Mouse (Mus musculus) heart, embryonic 15.5 days (tissue): ENCODE data around the gene Zbed6. TPM values are rescaled to one million over a fixed set of nuclear protein-coding genes. Genes with fewer than 3 reads are reported as not detected.
"Not testable (repeated sequence)": the region's sequence is repeated elsewhere in the genome, so short reads cannot be mapped to it uniquely, and the experiment has no call there.

Source experiments
- ATAC-seq: fragments of 200-750 bp; cut with Nextera tagmentation; replicated peaks from 2 replicates; pipeline ENCODE4 v1.8.0; 2017; ENCODE audit warnings: low read depth, moderate TSS enrichment; ENCODE audit not compliant: insufficient number of reproducible peaks, insufficient read depth, low FRiP score
- H3K27ac ChIP-seq: fragments of 300-500 bp; sonication (generic); 2 replicates; pipeline ENCODE4 v1.5.1; 2015; ENCODE audit warnings: mild to moderate bottlenecking, inconsistent platforms
- H3K27me3 ChIP-seq: fragments of 300-500 bp; sonication (generic); 2 replicates; pipeline ENCODE4 v1.6.1; 2015; ENCODE audit warnings: inconsistent platforms
- H3K36me3 ChIP-seq: fragments of 300-500 bp; sonication (generic); 2 replicates; pipeline ENCODE4 v1.6.1; 2015; ENCODE audit warnings: mild to moderate bottlenecking, inconsistent platforms
- H3K4me1 ChIP-seq: fragments of 300-500 bp; sonication (generic); replicated peaks from 2 replicates; pipeline ENCODE4 v1.6.1; 2015; ENCODE audit warnings: inconsistent platforms
- H3K4me2 ChIP-seq: fragments of 300-500 bp; sonication (generic); 2 replicates; pipeline ENCODE4 v1.6.1; 2015; ENCODE audit warnings: inconsistent platforms, mild to moderate bottlenecking, moderate library complexity
- H3K4me3 ChIP-seq: fragments of 300-500 bp; sonication (generic); 2 replicates; pipeline ENCODE4 v1.5.1; 2015; ENCODE audit warnings: mild to moderate bottlenecking, inconsistent platforms
- H3K9ac ChIP-seq: fragments of 300-500 bp; sonication (generic); 2 replicates; pipeline ENCODE4 v1.6.1; 2015; ENCODE audit warnings: mild to moderate bottlenecking, inconsistent platforms
- H3K9me3 ChIP-seq: fragments of 300-500 bp; sonication (generic); replicated peaks from 2 replicates; pipeline ENCODE4 v1.6.1; 2016; ENCODE audit warnings: inconsistent platforms
- WGBS: fragments of 180-500 bp; shearing (Covaris S2); methylation state at CpG from one replicate; pipeline ENCODE4 v1.1.7; 2015; ENCODE audit warnings: mixed read lengths; 5-methylcytosine and 5-hydroxymethylcytosine counted together
- polyA plus RNA-seq: library from polyadenylated mRNA; unstranded; fragments of >200 nt; fragmentation: Nextera tagmentation; extraction: Ambion mirVana; gene quantifications from 2 replicates; pipeline ENCODE4 v1.2.1, GENCODE M21; 2015

The Zbed6 gene
- polyA plus RNA-seq = not detected in 2 replicates

DNA sequence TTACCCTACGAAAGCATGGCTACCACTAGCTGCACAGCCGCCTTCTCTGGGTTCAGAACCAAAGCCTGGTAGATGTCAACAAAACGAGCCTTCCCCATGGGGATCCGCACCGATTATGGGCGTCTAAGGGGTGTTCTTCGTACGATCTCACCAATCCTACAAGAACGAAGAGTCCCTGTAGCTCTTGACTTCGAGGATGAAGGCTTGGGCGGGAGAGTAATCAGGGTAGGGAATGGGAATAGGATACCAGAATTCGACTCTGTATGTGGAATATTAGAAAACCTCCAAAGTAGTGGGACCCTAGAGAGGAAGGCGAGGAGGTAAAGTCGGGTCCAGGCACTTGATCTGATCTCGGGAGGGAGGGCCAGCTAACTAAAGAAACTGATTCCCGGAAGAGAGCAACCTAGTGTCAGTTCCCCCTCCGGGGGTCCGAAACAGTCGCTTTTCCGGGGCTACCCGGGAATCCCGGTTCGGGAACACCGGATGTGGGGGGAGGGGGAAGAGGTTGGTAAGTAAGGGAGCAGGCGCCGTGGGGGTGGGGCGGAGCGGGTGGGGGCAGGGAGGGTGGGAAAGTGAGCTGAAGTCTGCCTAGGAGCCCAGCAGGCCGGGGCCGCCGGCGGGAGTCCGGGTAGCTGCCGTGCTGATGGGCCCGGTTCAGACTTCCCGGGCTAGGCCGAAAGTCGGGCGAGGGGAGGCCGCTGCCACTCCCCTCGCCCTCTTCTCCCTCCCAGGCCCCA, at the start of gene Zbed6:
Zbed6 (minus strand) TSS at position 420 of the 737 bp plus-strand sequence.
- Histone ChIP-seq H3K4me1 (peaks cover 40% of the 10 kb centered on the region), H3K27ac (peak within 1 kb of the TSS; percentile 89), H3K4me3 (peak within 1 kb of the TSS; percentile 69), H3K4me2 (peak within 1 kb of the TSS; percentile 87), H3K9ac (peak within 1 kb of the TSS; percentile 82), H3K9me3 (no peaks in the 10 kb centered on the region), H3K27me3 (no peaks in the 10 kb centered on the region), H3K36me3 (0 out of 2 replicates have a peak, but pooled peaks cover 3% of the 10 kb centered on the region)
- ATAC-seq = peak; percentile 61
- under 1% methylated on average over 37 of the region's 41 CpGs for WGBS

GRCm38 (mm10) chr1:133709292-133709691, 48.6 kb upstream of the Zbed6 start:
- no peaks in the 10 kb centered on the region for H3K9me3 ChIP-seq
- peaks cover 8% of the 10 kb centered on the region; the same call in 1 of the 2 replicates for H3K4me1 ChIP-seq
- H3K27ac ChIP-seq = no peak overlapping the region
- H3K4me2 ChIP-seq = no peak overlapping the region
- no peaks in the 10 kb centered on the region for H3K27me3 ChIP-seq
- no peak for ATAC-seq
- H3K9ac ChIP-seq = no peak overlapping the region
- WGBS = 77% methylated on average over 3 of the region's 3 CpGs
- H3K4me3 ChIP-seq = no peak overlapping the region
- no peaks in the 10 kb centered on the region for H3K36me3 ChIP-seq

DNA sequence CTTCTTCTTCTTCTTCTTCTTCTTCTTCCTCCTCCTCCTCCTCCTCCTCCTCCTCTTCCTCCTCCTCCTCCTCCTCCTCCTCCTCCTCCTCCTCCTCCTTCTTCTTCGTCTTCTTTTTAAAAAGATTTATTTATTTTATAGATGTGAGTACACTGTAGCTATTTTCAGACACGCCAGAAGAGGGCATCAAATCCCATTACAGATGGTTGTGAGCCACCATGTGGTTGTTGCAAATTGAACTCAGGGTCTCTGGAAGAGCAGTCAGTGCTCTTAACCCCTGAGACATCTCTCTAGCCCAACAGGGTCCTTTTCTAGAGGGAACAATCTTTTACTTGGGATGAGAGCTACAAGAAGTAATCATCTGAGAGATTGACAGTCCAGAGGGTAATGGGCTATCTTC, 41.1 kb upstream of the Zbed6 start:
- not testable (repeated sequence) for ATAC-seq, H3K27me3 ChIP-seq, H3K9ac ChIP-seq, H3K4me1 ChIP-seq, H3K27ac ChIP-seq, H3K4me3 ChIP-seq, H3K4me2 ChIP-seq, H3K9me3 ChIP-seq, H3K36me3 ChIP-seq
- WGBS = 20% methylated on average over 1 of the region's 2 CpGs

GRCm38 (mm10) chr1:133697935-133698620, 37.4 kb upstream of the Zbed6 start:
- WGBS = 93% methylated on average over 12 of the region's 12 CpGs
- Histone ChIP-seq H3K27me3 (no peaks in the 10 kb centered on the region), H3K4me2 (no peak overlapping the region)

GRCm38 (mm10) chr1:133695901-133696300, 35.2 kb upstream of the Zbed6 start:
- ATAC-seq = peak; percentile 86
- Histone ChIP-seq H3K36me3 (no peaks in the 10 kb centered on the region), H3K27ac (peak overlapping the region; percentile 87), H3K4me2 (peak overlapping the region; percentile 30), H3K4me1 (peaks cover 40% of the 10 kb centered on the region), H3K4me3 (no peak overlapping the region), H3K27me3 (no peaks in the 10 kb centered on the region), H3K9me3 (no peaks in the 10 kb centered on the region), H3K9ac (no peak overlapping the region)
- 21% methylated on average over 7 of the region's 7 CpGs for WGBS

More at GRCm38 (mm10) chr1:133697935-133698620, 37.4 kb upstream of the Zbed6 start:
- Histone ChIP-seq H3K4me3 (no peak overlapping the region), H3K4me1 (peaks cover 37% of the 10 kb centered on the region), H3K9me3 (no peaks in the 10 kb centered on the region), H3K36me3 (no peaks in the 10 kb centered on the region), H3K9ac (no peak overlapping the region), H3K27ac (no peak overlapping the region)
- ATAC-seq = no peak

GRCm38 (mm10) chr1:133694876-133695275, 34.2 kb upstream of the Zbed6 start:
- Histone ChIP-seq H3K4me2 (no peak overlapping the region), H3K36me3 (no peaks in the 10 kb centered on the region), H3K27me3 (no peaks in the 10 kb centered on the region), H3K9me3 (no peaks in the 10 kb centered on the region), H3K4me3 (no peak overlapping the region), H3K27ac (peak overlapping the region; percentile 87), H3K9ac (no peak overlapping the region), H3K4me1 (peaks cover 40% of the 10 kb centered on the region)
- 86% methylated on average over 1 of the region's 1 CpGs for WGBS
- no peak for ATAC-seq

DNA sequence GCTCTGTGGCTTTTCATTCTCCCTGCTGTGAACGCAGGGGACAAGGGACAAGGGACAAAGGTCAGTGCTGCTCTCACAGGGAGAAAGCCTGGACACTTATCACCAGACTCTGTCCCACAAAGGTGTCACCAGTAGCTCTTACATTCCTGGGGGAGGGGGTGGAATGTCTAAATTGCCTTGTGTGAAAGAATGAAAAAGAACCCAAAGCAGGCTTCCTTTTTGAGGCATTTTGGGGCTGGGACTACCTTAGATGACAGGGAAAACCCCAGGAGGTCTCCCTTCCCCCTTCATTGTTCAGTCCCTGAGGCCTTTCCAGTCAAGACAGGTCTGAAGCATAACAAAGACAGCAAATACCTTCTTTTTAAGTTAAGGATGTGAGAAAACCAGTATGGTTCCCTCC, 33.6 kb upstream of the Zbed6 start:
- Histone ChIP-seq H3K27ac (peak overlapping the region; percentile 87), H3K4me2 (no peak overlapping the region), H3K4me1 (peaks cover 40% of the 10 kb centered on the region), H3K9ac (no peak overlapping the region), H3K27me3 (no peaks in the 10 kb centered on the region), H3K9me3 (no peaks in the 10 kb centered on the region), H3K4me3 (no peak overlapping the region), H3K36me3 (no peaks in the 10 kb centered on the region)
- 0% methylated on average over 1 of the region's 1 CpGs for WGBS
- ATAC-seq = no peak

DNA sequence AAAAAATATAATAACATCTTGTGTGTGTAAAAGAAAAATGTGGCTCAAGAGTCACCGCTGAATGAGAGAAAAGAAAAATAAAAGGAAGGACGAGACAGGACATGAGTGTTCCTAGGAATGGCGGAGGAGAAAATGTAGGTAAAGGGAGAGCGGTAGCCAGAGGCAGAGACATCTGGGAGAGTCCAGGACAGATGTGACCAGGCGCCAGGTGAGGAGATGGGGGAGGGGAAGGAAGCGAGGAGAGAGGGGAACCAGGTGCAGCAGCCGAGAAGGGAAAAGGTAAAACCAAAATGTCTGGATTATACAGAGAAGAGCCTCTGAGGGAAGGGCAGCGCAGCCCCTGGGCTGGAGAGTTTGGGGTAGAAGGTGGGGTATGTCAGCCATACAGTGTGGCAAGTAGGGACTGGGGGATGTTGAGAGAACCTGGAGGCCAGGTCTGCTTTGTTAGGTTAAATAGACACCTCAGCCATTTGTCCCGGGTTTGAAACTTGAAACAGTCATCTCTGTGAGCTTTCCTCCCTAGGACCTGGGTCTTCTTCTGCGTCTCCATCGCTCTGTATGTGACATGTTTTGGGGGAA, 32.9 kb upstream of the Zbed6 start:
- no peak overlapping the region for H3K9ac ChIP-seq

DNA sequence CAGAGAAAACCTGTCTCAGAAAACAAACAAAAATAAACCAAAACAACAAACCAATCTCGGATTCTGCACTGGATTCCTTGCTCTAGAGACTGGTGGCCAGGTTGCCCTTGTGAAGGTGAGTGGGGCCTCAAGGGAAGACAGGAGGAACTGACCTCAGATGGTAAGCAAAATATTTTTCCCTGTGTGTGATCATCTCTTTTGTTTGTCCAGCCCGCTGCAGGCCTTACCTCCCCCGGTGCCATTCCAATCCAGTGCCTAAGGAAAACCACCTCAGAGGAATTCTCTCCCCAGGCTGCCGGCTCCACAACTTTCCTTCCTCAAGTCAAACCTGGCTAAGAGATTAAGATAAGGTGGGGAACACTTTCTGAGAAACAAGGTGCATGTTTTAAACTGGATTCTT, 31.5 kb upstream of the Zbed6 start:
- no peak overlapping the region for H3K4me3 ChIP-seq
- 0 out of 2 replicates have a peak overlapping the region, but pooled peaks have one; percentile 6 for H3K9ac ChIP-seq
- ATAC-seq = no peak
- H3K4me1 ChIP-seq = peaks cover 40% of the 10 kb centered on the region
- H3K36me3 ChIP-seq = no peaks in the 10 kb centered on the region
- H3K9me3 ChIP-seq = no peaks in the 10 kb centered on the region
- no peak overlapping the region for H3K4me2 ChIP-seq
- H3K27ac ChIP-seq = no peak overlapping the region
- H3K27me3 ChIP-seq = no peaks in the 10 kb centered on the region
- WGBS = 47% methylated on average over 4 of the region's 4 CpGs

More for the DNA sequence above, 32.9 kb upstream of the Zbed6 start:
- Histone ChIP-seq H3K4me2 (no peak overlapping the region), H3K27me3 (no peaks in the 10 kb centered on the region), H3K27ac (peak overlapping the region; percentile 87), H3K4me1 (peaks cover 40% of the 10 kb centered on the region), H3K36me3 (no peaks in the 10 kb centered on the region), H3K4me3 (no peak overlapping the region), H3K9me3 (no peaks in the 10 kb centered on the region)
- WGBS = 69% methylated on average over 11 of the region's 11 CpGs
- no peak for ATAC-seq

DNA sequence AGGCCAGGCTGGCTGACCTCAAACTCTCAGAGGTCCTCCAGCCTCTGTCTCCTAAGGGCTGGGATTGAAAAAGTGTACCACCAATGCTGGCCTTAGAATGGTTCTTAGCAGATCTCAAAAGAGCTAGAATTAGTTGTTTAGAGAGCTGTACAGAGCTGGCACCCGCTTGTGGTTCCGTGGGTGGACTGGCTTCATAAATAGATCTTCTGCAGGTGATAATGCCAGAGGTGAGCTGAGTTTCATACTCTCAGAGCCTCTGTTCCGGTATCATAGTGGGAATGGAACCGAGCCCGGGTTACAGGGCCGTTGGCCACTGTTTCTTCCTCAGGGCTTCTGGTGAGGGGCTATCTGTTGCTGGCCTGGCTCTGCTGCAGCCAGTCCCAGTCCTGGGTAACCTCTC, 30.4 kb upstream of the Zbed6 start:
- ATAC-seq = no peak
- no peak overlapping the region for H3K27ac ChIP-seq
- 88% methylated on average over 6 of the region's 6 CpGs for WGBS
- no peak overlapping the region for H3K4me2 ChIP-seq
- H3K9ac ChIP-seq = no peak overlapping the region
- H3K4me3 ChIP-seq = no peak overlapping the region
- no peaks in the 10 kb centered on the region for H3K36me3 ChIP-seq
- peaks cover 30% of the 10 kb centered on the region for H3K4me1 ChIP-seq
- H3K9me3 ChIP-seq = no peaks in the 10 kb centered on the region
- H3K27me3 ChIP-seq = no peaks in the 10 kb centered on the region

DNA sequence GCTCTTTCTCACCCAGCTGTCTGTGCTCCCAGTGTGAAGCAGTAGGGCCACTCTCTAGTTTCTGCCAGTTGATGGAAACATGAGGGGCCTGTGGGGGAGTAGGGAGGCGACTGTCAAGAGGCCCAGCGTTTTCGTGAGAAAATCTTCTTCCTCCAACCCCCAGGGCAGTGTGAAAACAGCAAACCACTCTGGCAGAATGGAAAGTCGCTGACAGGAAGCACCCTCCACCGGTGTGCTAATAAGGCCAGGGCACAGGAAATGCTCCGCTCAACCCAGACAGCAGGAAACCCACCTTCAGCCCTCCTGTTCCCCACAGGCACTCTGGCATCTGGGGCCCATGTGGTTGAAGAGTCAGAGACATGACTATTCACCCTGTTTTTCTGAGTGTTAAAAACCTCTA, 29.2 kb upstream of the Zbed6 start, which contains the start of gene Lax1:
Lax1 (minus strand) TSS at position 212 of the 400 bp plus-strand sequence.
- 26% methylated on average over 6 of the region's 6 CpGs for WGBS
- peaks cover 19% of the 10 kb centered on the region for H3K4me1 ChIP-seq
- no peak within 1 kb of the TSS for H3K4me2 ChIP-seq
- no peak within 1 kb of the TSS for H3K27ac ChIP-seq
- H3K36me3 ChIP-seq = no peaks in the 10 kb centered on the region
- H3K27me3 ChIP-seq = no peaks in the 10 kb centered on the region
- no peaks in the 10 kb centered on the region for H3K9me3 ChIP-seq
- ATAC-seq = no peak
- no peak within 1 kb of the TSS for H3K9ac ChIP-seq
- H3K4me3 ChIP-seq = no peak within 1 kb of the TSS; the same call in 1 of the 2 replicates
